Mouse (Mus musculus) intestine, postnatal 0 days (tissue): ENCODE measurements around the gene Klhl41. TPM values are rescaled to one million over a fixed set of nuclear protein-coding genes. Genes with fewer than 3 reads are reported as not detected.

ENCODE experiments used
- ATAC-seq: fragments of 200-750 bp; cut with Nextera tagmentation; 2 replicates; pipeline ENCODE4 v1.8.0; 2017; ENCODE audit warnings: mild to moderate bottlenecking, moderate TSS enrichment, moderate library complexity
- H3K27ac ChIP-seq: fragments of 300-500 bp; sonication (generic); 2 replicates; pipeline ENCODE4 v1.5.1; 2014; ENCODE audit warnings: mild to moderate bottlenecking, low read depth, low read length, moderate library complexity
- H3K27me3 ChIP-seq: fragments of 300-500 bp; sonication (generic); replicated peaks from 2 replicates; pipeline ENCODE4 v1.6.1; 2014; ENCODE audit warnings: low read length, mixed read lengths; ENCODE audit not compliant: control insufficient read depth, insufficient read depth
- H3K36me3 ChIP-seq: fragments of 300-500 bp; sonication (generic); 2 replicates; pipeline ENCODE4 v1.6.1; 2014; ENCODE audit warnings: mild to moderate bottlenecking, moderate library complexity; ENCODE audit not compliant: control insufficient read depth, insufficient read depth
- H3K4me1 ChIP-seq: fragments of 300-500 bp; sonication (generic); replicated peaks from 2 replicates; pipeline ENCODE4 v1.6.1; 2014; ENCODE audit warnings: antibody characterized with exemption, low read length, mixed read lengths; ENCODE audit not compliant: control insufficient read depth, insufficient read depth
- H3K4me2 ChIP-seq: fragments of 300-500 bp; sonication (generic); replicated peaks from 2 replicates; pipeline ENCODE4 v1.6.1; 2014; ENCODE audit warnings: low read depth, mild to moderate bottlenecking, moderate library complexity
- H3K4me3 ChIP-seq: fragments of 300-500 bp; sonication (generic); 2 replicates; pipeline ENCODE4 v1.5.1; 2014; ENCODE audit warnings: low read depth, low read length
- H3K9ac ChIP-seq: fragments of 300-500 bp; sonication (generic); 2 replicates; pipeline ENCODE4 v1.6.1; 2014; ENCODE audit warnings: mild to moderate bottlenecking, low read depth, low read length
- H3K9me3 ChIP-seq: fragments of 300-500 bp; sonication (generic); 2 replicates; pipeline ENCODE4 v1.6.1; 2016; ENCODE audit warnings: mixed run types; ENCODE audit not compliant: control insufficient read depth
- CTCF ChIP-seq: sonication (generic); IDR thresholded peaks from 2 replicates; pipeline ENCODE4 v1.5.1; 2016; ENCODE audit warnings: low read depth, mild to moderate bottlenecking, control low read depth, antibody characterized with exemption, moderate library complexity
- WGBS: fragments of 180-500 bp; shearing (Covaris S2); extraction: QIAGEN DNeasy Blood & Tissue Kit; methylation state at CpG from one replicate; pipeline ENCODE4 v1.1.7; 2014; 5-methylcytosine and 5-hydroxymethylcytosine counted together
- polyA plus RNA-seq: library from polyadenylated mRNA; unstranded; fragments of >200 nt; fragmentation: Nextera tagmentation; extraction: Ambion mirVana; gene quantifications from 2 replicates; pipeline ENCODE4 v1.2.1, GENCODE M21; 2015

Gene Klhl41
- polyA plus RNA-seq, 1 experiment from 2014 or later = 0.07 TPM

DNA sequence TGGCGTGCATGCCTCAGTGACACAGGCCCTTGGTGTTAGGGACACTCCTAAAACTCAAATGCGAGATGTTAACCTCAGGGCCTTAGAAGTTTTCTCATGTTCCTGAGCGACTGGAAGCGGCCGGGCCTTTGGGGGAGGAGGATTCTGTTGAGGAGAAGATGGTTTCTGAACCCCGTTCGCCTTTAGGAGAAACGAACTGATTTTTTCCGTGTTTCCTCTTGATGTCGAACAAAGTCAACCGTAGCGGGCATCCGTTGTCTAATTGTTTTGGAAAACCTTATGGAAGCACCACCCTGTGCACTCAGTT, 53.6 kb downstream of the Klhl41 start:
- TF ChIP-seq CTCF = no peak
- H3K36me3 ChIP-seq = no peaks in the 10 kb centered on the region
- H3K9ac ChIP-seq = peak overlapping the region; percentile 86

More for the DNA sequence above, 53.6 kb downstream of the Klhl41 start:
- ATAC-seq = no peak
- Histone ChIP-seq H3K4me3 (peak overlapping the region; percentile 85), H3K9me3 (no peaks in the 10 kb centered on the region), H3K4me1 (no peaks in the 10 kb centered on the region), H3K27me3 (no peaks in the 10 kb centered on the region), H3K27ac (peak overlapping the region; percentile 88), H3K4me2 (peak overlapping the region; percentile 76)
- under 1% methylated on average over 13 of the region's 13 CpGs for WGBS

Other genes with a start within 250 kb of the Klhl41 start
- gene Lrp2, start 84.1 kb upstream of the Klhl41 start, polyA plus RNA-seq = 1.6 TPM in 2 replicates
- 5.0 and 6.1 TPM in 2 replicates for gene Bbs5, start 22.9 kb upstream of the Klhl41 start, polyA plus RNA-seq
- 3.7 and 3.8 TPM in 2 replicates for gene Fastkd1, start 43.4 kb downstream of the Klhl41 start, polyA plus RNA-seq
- gene Ppig, start 52.4 kb downstream of the Klhl41 start, polyA plus RNA-seq = 104 and 116 TPM in 2 replicates
- gene Ccdc173, start 119.5 kb downstream of the Klhl41 start, polyA plus RNA-seq = 0.50 and 0.75 TPM in 2 replicates
- 23.8 and 26.0 TPM in 2 replicates for gene Phospho2, start 119.5 kb downstream of the Klhl41 start, polyA plus RNA-seq
- gene Klhl23, start 151.8 kb downstream of the Klhl41 start, polyA plus RNA-seq = 17.3 and 21.3 TPM in 2 replicates
- gene Ssb, start 191.4 kb downstream of the Klhl41 start, polyA plus RNA-seq = 189 and 192 TPM in 2 replicates
- 24.6 and 26.9 TPM in 2 replicates for gene Mettl5, start 215.5 kb downstream of the Klhl41 start, polyA plus RNA-seq
- gene Ubr3, start 227.1 kb downstream of the Klhl41 start, polyA plus RNA-seq = 9.6 and 10.8 TPM in 2 replicates